ENCODE assay signal across 22 mouse cellular contexts in genomic region chr5:64673861-64674260, GRCm38 (mm10).
DNase-seq lines count a peak whose midpoint lies in the region; ATAC-seq and TF ChIP-seq lines count a peak whose summit lies in the region.
"Had no signal": no experiment of that assay in that cellular context is flagged by ENCODE, and none has a peak within 500 bp of the region (broad histone marks: within the 10 kb centered on the region; RNA-seq: fewer than 3 reads in every experiment).

No protein-coding gene starts in this region.

- no peaks in the 10 kb centered on the region for H3K27me3 ChIP-seq in kidney, adult 2 months (replicated peaks; ENCODE audit: control insufficient read depth, insufficient read depth, low read length)
- no peaks in the 10 kb centered on the region for H3K27me3 ChIP-seq in kidney, embryonic 14.5 days (ENCODE audit: control insufficient read depth, insufficient read depth, low read length)
- H3K27me3 ChIP-seq in kidney, embryonic 15.5 days, result no peaks in the 10 kb centered on the region
- H3K27me3 ChIP-seq: embryonic facial prominence, embryonic 13.5 days; embryonic facial prominence, embryonic 15.5 days; forebrain, embryonic 12.5 days had no signal

- H3K9ac ChIP-seq in kidney, embryonic 14.5 days (ENCODE audit: low read depth, low read length), result no peak overlapping the region
- no peak overlapping the region for H3K9ac ChIP-seq in kidney, embryonic 15.5 days
- H3K9ac ChIP-seq: embryonic facial prominence, embryonic 13.5 days; embryonic facial prominence, embryonic 15.5 days; forebrain, embryonic 12.5 days had no signal

- no peak for TF ChIP-seq POLR2A in kidney, adult 2 months (IDR thresholded peaks at IDR 0.05; ENCODE audit: low read depth, low read length)

- ATAC-seq in kidney, embryonic 14.5 days (ENCODE audit: low FRiP score, low TSS enrichment), result no peak
- no peak for ATAC-seq in kidney, embryonic 15.5 days (replicated peaks; ENCODE audit: low FRiP score)
- ATAC-seq: forebrain, embryonic 14.5 days had no signal

- H3K36me3 ChIP-seq in kidney, adult 2 months (ENCODE audit: control insufficient read depth, insufficient read depth, low read length), result no peaks in the 10 kb centered on the region
- H3K36me3 ChIP-seq in kidney, embryonic 14.5 days (ENCODE audit: control insufficient read depth, insufficient read depth, low read length), result no peaks in the 10 kb centered on the region
- H3K36me3 ChIP-seq in kidney, embryonic 15.5 days, result no peaks in the 10 kb centered on the region
- H3K36me3 ChIP-seq: embryonic facial prominence, embryonic 13.5 days; embryonic facial prominence, embryonic 15.5 days; forebrain, embryonic 10.5 days; forebrain, embryonic 12.5 days had no signal

- no peak for TF ChIP-seq CTCF in kidney, adult 2 months (conservative IDR thresholded peaks at IDR 0.05; ENCODE audit: insufficient read depth, insufficient read length, low read depth, low read length)

- peak; percentile 27 for DNase-seq in kidney, adult 11 months
- DNase-seq in kidney, postnatal 4 days, result no peak
- DNase-seq in kidney, adult 2 months, result peak; percentile 73
- peak; percentile 75 for DNase-seq in kidney, adult 9 months
- DNase-seq: adrenal gland, adult 2 months; adrenal gland, postnatal 10 days; adrenal gland, postnatal 25 days; cerebellum, adult 11 months; cerebellum, adult 18-20 months; cerebellum, adult 8-10 months; cerebellum, adult 9-11 months; cerebellum, postnatal 14 days; cerebellum, postnatal 36 days; embryo, embryonic 11 days had no signal

- 57% methylated on average over 2 of the region's 2 CpGs for WGBS in kidney, adult 2 months
- WGBS in kidney, embryonic 14.5 days, result 70% methylated on average over 2 of the region's 2 CpGs
- 81% methylated on average over 2 of the region's 2 CpGs for WGBS in kidney, embryonic 15.5 days

- no peaks in the 10 kb centered on the region for H3K9me3 ChIP-seq in kidney, embryonic 14.5 days (ENCODE audit: control insufficient read depth, low read length)
- H3K9me3 ChIP-seq in kidney, embryonic 15.5 days (replicated peaks), result no peaks in the 10 kb centered on the region
- H3K9me3 ChIP-seq: embryonic facial prominence, embryonic 13.5 days; embryonic facial prominence, embryonic 15.5 days; forebrain, embryonic 12.5 days had no signal

- peaks cover 8% of the 10 kb centered on the region for H3K4me1 ChIP-seq in kidney, adult 2 months (ENCODE audit: control insufficient read depth, insufficient read depth, low read length)
- no peaks in the 10 kb centered on the region for H3K4me1 ChIP-seq in kidney, embryonic 14.5 days (ENCODE audit: control insufficient read depth, insufficient read depth, low read length)
- 0 out of 2 replicates have a peak, but pooled peaks cover 5% of the 10 kb centered on the region for H3K4me1 ChIP-seq in kidney, embryonic 15.5 days
- H3K4me1 ChIP-seq: embryonic facial prominence, embryonic 13.5 days; embryonic facial prominence, embryonic 15.5 days; forebrain, embryonic 10.5 days; forebrain, embryonic 12.5 days had no signal

- no peak overlapping the region for H3K4me3 ChIP-seq in kidney, adult 2 months (ENCODE audit: insufficient read depth, low read depth, low read length)
- no peak overlapping the region for H3K4me3 ChIP-seq in kidney, embryonic 14.5 days (ENCODE audit: low read length)
- H3K4me3 ChIP-seq in kidney, embryonic 15.5 days (replicated peaks), result no peak overlapping the region
- H3K4me3 ChIP-seq: embryonic facial prominence, embryonic 13.5 days; embryonic facial prominence, embryonic 15.5 days; erythroblast, embryonic 14.5 days; forebrain, embryonic 10.5 days; forebrain, embryonic 12.5 days had no signal

- peak overlapping the region; percentile 80 for H3K27ac ChIP-seq in kidney, adult 2 months (ENCODE audit: insufficient read depth, low read depth, low read length)
- H3K27ac ChIP-seq in kidney, embryonic 14.5 days (ENCODE audit: low read depth, low read length), result no peak overlapping the region
- H3K27ac ChIP-seq in kidney, embryonic 15.5 days, result no peak overlapping the region
- H3K27ac ChIP-seq: embryonic facial prominence, embryonic 13.5 days; embryonic facial prominence, embryonic 15.5 days; forebrain, embryonic 10.5 days; forebrain, embryonic 12.5 days had no signal

- no peak overlapping the region for H3K4me2 ChIP-seq in kidney, embryonic 14.5 days (replicated peaks; ENCODE audit: low read depth, low read length)
- H3K4me2 ChIP-seq in kidney, embryonic 15.5 days, result no peak overlapping the region
- H3K4me2 ChIP-seq: embryonic facial prominence, embryonic 13.5 days; embryonic facial prominence, embryonic 15.5 days; forebrain, embryonic 12.5 days had no signal

Comparison
In these comparisons a context has a peak if more than half of its experiments do, and no peak if none do; other contexts are left out.
1. DNase-seq: peak in kidney, adult 11 months (single experiment), kidney, adult 2 months (single experiment) and kidney, adult 9 months (single experiment); none in kidney, postnatal 4 days (0 of 2).